In the genomic region with DNA sequence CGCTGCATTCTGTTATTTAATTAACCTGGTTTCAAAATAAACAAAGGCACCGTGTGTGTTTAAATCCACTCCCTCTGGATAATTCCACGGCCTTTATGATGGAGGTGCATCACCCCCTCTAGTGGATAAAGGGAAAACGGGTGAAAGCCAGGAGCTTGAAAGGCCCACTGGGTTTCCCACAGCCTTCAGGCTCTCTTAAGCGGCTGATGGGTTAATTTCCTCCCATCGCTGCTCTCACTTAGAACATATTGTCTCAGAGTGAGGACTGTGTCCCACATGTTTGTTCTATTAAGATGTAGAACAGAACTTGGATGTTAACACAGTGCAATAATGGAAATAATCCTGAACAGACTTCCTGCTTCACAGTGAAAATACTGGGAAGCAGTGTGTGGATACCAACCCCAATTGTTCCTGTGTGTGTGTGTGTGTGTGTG, we compare ENCODE assay signal across 8 mouse cellular contexts. TPM values are rescaled to one million over a fixed set of nuclear protein-coding genes. Genes with fewer than 3 reads are reported as not detected.
DNase-seq lines count a peak whose midpoint lies in the region; ATAC-seq and TF ChIP-seq lines count a peak whose summit lies in the region.

No protein-coding gene starts in this region.

- no peaks in the 10 kb centered on the region for H3K27me3 ChIP-seq in kidney, embryonic 14.5 days (ENCODE audit: control insufficient read depth, insufficient read depth, low read length)
- no peaks in the 10 kb centered on the region for H3K27me3 ChIP-seq in limb, embryonic 14.5 days (ENCODE audit: control insufficient read depth, insufficient read depth, low read length)

- H3K4me3 ChIP-seq in kidney, embryonic 14.5 days (ENCODE audit: low read length) = no peak overlapping the region
- H3K4me3 ChIP-seq in limb, embryonic 14.5 days (replicated peaks; ENCODE audit: low read length) = no peak overlapping the region

- no peaks in the 10 kb centered on the region for H3K36me3 ChIP-seq in kidney, embryonic 14.5 days (ENCODE audit: control insufficient read depth, insufficient read depth, low read length)
- no peaks in the 10 kb centered on the region for H3K36me3 ChIP-seq in limb, embryonic 14.5 days (ENCODE audit: control insufficient read depth, insufficient read depth, low read length)

- WGBS in kidney, embryonic 14.5 days = 9% methylated on average over 6 of the region's 6 CpGs
- 10% methylated on average over 6 of the region's 6 CpGs for WGBS in limb, embryonic 14.5 days

- peak; percentile 64; the same call in 1 of the 2 replicates for ATAC-seq in kidney, embryonic 14.5 days (ENCODE audit: low FRiP score, low TSS enrichment)
- ATAC-seq in limb, embryonic 14.5 days (ENCODE audit: low FRiP score, low read depth) = peak; percentile 37; the same call in 1 of the 2 replicates

- no peaks in the 10 kb centered on the region for H3K4me1 ChIP-seq in kidney, embryonic 14.5 days (ENCODE audit: control insufficient read depth, insufficient read depth, low read length)
- H3K4me1 ChIP-seq in limb, embryonic 14.5 days (ENCODE audit: control insufficient read depth, insufficient read depth, low read length) = peaks cover 3% of the 10 kb centered on the region; the same call in 1 of the 2 replicates

- no peak overlapping the region for H3K4me2 ChIP-seq in kidney, embryonic 14.5 days (replicated peaks; ENCODE audit: low read depth, low read length)
- no peak overlapping the region for H3K4me2 ChIP-seq in limb, embryonic 14.5 days (replicated peaks; ENCODE audit: low read depth, low read length, severe bottlenecking)

- TF ChIP-seq POLR2A in limb, embryonic 14.5 days (IDR thresholded peaks at IDR 0.05; ENCODE audit: borderline replicate concordance, extremely low read depth, insufficient read depth, insufficient read length) = no peak

- no peaks in the 10 kb centered on the region for H3K9me3 ChIP-seq in kidney, embryonic 14.5 days (ENCODE audit: control insufficient read depth, low read length)
- no peaks in the 10 kb centered on the region for H3K9me3 ChIP-seq in limb, embryonic 14.5 days (ENCODE audit: control insufficient read depth, low read length)

- H3K9ac ChIP-seq in kidney, embryonic 14.5 days (ENCODE audit: low read depth, low read length) = no peak overlapping the region
- no peak overlapping the region for H3K9ac ChIP-seq in limb, embryonic 14.5 days (ENCODE audit: low read depth, low read length, severe bottlenecking)

- DNase-seq in gastrocnemius, adult 18-20 months (ENCODE audit: low spot score) = peak; percentile 24
- no peak for DNase-seq in gastrocnemius, postnatal 25 days
- DNase-seq in cerebellum, adult 9-10 months = peak; percentile 20
- DNase-seq in frontal cortex, postnatal 14 days (ENCODE audit: low spot score in 2 of 2) = peak; percentile 23 to 35
- DNase-seq in limb, embryonic 14.5 days (ENCODE audit: low spot score) = peak; percentile 72
- DNase-seq in ovary, postnatal 14 days (ENCODE audit: low spot score) = peak; percentile 42
- DNase-seq in thymus, postnatal 4 days = no peak

- H3K27ac ChIP-seq in kidney, embryonic 14.5 days (ENCODE audit: low read depth, low read length) = no peak overlapping the region
- H3K27ac ChIP-seq in limb, embryonic 14.5 days (replicated peaks; ENCODE audit: low read depth, low read length) = no peak overlapping the region

RNA-seq across cellular contexts. Expression of gene Sox5, which starts 33.2 kb away (rescaled TPM):
- total RNA-seq in gastrocnemius, adult 18-20 months (2021) = 1 to 10 TPM; 1.1 to 1.3 TPM
- under 1 TPM; 0.64 to 0.70 TPM for total RNA-seq in gastrocnemius, postnatal 25 days (2021)
- 9.5 and 13.0 TPM in 2 replicates for polyA plus RNA-seq in kidney, embryonic 14.5 days (2014; fragmentation: Nextera tagmentation; extraction: Ambion mirVana)
- polyA plus RNA-seq in limb, embryonic 14.5 days (2012; rRNA removed) = 20.6 and 26.0 TPM in 2 replicates
- polyA plus RNA-seq in limb, embryonic 14.5 days (2014; fragmentation: Nextera tagmentation; extraction: Ambion mirVana) = 32.8 and 38.0 TPM in 2 replicates

Comparison
In these comparisons a context has a peak if more than half of its experiments do, and no peak if none do; other contexts are left out.
1. DNase-seq: peak in gastrocnemius, adult 18-20 months (single experiment), cerebellum, adult 9-10 months (single experiment), frontal cortex, postnatal 14 days (2 of 2), limb, embryonic 14.5 days (single experiment) and ovary, postnatal 14 days (single experiment); none in gastrocnemius, postnatal 25 days (single experiment) and thymus, postnatal 4 days (single experiment).